Mouse (Mus musculus) urinary bladder, postnatal 36 days (tissue): Measurements from ENCODE around the gene Abhd15.

ENCODE experiments used
- DNase-seq, 2 experiments: peaks; one replicate each; pipeline ENCODE4 v3.0.0; 2022; ENCODE audit warnings: low spot score in 2 of 2, mixed read lengths in 1 of 2

Gene Abhd15

DNA sequence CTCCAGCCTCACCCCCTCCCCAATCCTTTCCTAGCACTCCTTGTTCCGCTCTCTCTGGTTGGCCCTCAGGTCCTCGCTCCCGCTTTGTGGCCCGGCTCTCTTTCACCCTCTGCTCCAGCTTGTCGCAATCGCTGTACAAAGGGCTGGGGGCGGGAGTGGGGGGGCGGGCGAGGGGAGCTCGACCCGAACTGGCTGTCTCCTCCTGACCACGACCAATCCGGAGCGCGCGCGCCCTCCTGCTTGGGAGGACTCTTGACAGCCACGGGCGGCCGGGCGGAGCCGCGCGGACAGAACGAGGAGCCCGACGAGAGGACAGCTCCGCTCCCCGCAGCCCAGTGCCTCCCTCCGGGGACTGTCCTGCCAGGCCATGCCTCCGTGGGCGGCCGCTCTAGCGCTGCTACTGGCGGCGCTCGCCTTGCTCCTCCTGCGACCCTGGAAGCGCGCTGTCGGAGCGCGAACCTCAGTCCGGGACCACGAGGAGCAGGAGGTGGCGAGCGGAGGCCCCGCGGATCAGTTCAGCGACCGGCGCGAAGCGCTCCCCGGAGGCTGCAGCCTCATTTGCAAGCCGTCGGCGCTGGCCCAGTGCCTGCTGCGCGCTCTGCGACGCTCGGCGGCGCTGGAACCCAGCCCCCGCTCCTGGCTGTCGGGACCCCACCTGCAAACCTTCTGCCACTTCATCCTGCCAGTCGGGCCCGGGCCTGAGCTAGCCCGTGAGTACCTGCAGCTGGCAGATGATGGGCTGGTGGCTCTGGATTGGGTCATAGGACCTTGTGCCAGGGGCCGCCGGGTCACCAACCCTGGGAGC lies at the start of gene Abhd15:
TSS of gene Abhd15 (plus strand) at position 290 of the 805 bp plus-strand sequence.
- DNase-seq, result peak; percentile 68 to 87

DNA sequence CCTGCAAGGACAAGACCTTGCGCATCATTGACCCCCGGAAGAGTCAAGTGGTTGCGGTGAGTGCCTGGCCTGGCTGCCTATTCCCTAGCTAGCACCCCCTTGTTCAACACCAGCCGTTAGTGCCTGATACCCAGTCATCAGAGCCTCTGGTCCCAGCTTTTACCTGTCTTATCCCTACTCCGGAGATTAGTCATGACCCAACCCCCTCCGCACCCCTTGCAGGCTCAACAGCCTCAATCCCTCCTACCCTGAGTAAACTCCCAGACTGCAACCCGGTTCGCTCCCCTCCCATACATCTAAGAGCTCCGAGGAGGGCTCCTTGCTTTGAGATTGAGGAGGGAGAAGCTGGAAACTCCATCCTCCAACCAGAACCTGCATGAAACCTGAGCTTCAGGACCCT lies 48.4 kb upstream of the Abhd15 start:
- DNase-seq, result no peak

DNA sequence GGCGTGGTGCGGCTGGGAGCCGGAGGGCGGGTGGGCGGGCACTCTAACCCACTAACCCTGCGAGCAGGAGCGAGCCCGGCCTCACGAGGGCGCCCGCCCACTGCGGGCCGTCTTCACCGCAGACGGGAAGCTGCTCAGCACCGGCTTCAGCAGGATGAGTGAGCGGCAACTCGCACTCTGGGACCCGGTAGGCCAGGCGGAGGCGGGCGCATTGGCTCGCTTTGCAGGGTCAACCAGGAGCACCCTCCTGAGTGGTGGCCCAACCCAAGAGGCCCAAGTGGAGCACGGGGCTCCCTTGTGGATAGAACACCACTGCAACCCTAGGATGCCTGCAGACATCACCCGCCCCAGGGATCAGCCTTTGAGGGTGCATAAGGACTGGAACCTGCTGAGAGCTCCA lies 47.8 kb upstream of the Abhd15 start:
- peak; percentile 66 to 78 for DNase-seq

DNA sequence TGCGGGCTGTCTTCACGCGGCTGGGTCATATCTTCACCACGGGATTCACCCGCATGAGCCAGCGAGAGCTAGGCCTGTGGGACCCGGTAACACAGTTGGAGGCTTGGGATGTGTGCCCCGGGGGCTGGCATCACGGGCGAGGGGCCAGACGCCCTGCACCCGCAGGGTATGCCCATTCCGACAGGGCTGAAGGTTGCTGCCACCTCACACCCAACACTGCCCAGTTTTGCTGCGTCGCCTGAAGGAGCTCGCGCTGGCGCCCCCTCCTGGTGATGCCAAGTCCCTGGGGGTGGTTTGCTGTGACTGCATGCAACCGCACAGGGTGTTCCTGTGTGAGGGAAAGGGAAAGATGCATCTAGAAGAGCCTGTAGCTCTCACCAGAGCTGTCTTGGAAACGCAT lies 47.1 kb upstream of the Abhd15 start:
- peak; percentile 67 to 79 for DNase-seq

DNA sequence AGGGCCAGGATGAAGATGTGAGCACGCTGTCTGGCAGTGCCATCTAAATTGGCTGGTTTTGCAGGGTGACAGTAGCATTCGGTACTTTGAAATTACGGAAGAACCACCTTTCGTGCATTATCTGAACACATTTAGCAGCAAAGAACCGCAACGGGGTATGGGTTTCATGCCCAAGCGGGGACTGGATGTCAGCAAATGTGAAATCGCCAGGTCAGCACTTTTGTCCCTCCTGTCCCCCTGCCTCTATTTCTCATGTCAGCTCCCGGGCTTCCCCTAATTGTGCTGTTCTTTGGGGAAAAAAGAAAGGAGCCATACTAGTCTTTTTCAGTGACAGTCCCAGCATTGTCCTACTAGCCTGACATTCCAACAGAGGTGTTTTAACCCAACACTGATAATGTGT lies 46.5 kb upstream of the Abhd15 start:
- DNase-seq, result no peak

DNA sequence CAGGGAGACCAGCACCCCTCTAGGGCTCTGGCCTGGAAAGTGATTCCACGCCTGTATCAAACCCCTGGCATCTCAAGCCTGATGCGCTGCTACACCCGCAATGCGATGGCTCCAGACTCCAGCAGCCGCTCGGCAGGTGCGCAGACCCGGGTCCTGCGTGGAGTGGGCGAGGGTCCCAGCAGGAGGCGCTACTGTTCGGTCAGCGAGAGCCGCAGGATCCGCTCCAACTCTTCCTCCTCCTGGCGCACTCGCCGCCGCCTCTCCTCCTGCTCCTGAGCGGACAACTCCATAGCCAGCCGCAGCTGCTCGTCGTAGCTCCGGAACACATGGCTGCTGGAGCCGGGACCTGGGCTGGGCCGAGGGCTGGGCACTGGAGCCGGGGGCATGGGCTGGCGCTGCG lies 43.5 kb upstream of the Abhd15 start:
- no peak for DNase-seq

DNA sequence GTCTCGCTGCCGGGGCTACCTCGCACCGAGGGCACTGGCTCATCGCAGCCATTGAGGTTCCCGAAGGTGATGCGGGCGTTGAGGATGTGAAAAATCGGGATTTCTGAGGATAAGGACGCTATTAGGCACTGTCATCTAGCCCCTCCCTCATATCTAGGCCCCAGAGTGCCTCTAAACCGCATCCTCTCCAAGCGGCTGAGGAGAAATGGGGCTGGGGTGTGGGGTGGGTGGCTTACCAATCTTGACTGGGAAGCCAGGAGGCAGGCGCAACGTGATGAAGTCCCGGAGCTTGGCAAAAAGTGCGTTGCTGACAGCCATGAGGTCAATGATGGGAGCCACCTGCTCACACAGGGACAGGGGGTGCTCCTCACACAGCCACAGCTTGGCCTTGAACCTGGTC lies 42.1 kb upstream of the Abhd15 start:
- DNase-seq, result no peak

DNA sequence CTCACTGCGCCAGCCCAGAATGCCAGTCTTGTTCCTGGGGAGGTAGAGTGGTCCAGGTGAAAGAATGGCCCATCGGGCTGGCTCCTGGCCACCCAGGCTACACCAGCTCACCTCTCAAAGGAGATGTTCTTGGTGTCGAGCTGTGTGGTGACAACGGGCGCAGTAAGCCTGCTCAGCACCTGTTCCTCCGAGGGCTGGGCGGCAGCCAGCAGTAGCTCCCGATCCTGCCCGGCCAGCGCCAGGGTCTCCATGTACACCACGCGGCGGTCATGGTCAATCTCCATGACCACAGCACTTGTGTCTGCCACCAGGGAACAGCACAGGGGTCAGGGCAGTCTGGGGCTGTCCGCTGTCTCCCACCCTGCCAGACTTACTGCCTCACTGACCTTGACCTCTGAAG lies 38.7 kb upstream of the Abhd15 start:
- no peak for DNase-seq

DNA sequence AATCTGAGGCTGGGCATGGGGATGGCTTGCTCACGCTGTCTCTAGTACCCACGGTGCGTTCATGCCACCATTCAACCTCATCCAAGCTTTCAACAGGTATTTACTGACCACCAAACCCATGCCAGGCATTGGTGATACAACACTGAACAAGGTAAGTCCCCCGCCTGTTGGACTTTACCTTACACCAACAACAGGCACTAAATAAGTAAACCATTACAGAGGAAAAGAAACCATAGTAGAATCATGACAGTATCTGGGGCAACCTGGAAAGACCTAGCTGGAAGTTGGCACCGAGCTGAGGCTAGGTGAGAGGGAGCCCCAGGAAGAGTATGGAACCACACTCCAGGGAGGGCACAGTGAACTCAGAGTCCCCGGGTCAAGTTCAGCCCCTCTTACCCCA lies 38.0 kb upstream of the Abhd15 start:
- DNase-seq, result no peak

DNA sequence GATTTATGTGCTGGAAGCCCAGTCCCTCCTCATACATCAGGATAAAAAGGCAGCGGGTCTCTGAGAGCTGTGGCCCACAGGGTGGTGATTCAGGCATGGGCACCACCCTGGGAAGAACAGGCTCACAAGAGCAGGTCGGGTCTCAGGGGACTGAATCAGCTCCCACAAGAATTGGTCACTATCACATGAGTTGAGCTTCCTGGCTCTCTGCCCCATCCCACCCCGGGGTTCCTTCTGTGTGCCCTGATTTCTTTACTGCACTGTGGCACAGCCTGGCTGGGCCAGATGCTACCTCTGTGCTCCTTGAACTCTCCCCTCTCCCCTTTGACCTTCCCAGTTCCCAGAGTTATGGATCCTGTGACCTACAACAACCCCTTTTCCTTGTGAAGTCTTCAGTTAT lies 31.9 kb upstream of the Abhd15 start:
- no peak for DNase-seq

DNA sequence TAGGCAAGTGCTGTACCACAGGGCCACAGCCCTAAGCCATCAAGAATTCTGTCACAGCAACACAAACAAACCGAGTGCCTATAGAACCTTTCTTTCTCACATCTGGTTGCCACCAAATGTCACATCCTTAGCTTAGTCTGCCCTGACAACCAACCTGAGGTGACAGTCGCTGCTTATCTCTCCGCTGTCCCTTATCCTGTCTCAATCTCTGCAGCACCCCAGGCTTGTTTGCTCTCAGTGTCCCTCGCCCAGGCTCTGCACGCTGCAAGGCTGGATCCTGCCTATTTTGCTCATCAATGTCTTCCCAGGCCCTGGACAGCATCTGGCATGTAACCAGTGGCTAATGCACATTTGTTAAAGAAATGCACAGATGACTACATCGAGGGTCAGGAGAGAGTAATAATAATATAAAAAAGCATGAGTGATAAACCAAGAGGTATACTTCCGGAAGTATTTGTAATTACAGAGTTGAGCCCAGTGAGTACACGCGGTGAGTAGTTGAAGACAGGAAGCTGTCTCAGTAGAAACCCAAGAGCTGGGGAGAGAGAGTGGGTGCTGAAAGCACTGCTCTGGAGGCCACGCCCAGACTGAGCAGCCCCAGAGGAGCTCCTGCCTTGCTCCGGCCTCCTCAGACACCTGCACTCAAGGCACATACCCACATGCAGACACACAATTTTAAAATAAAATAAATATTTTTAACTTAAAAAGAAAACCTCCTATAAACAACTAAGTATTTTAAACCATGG lies 31.2 kb upstream of the Abhd15 start:
- no peak for DNase-seq

DNA sequence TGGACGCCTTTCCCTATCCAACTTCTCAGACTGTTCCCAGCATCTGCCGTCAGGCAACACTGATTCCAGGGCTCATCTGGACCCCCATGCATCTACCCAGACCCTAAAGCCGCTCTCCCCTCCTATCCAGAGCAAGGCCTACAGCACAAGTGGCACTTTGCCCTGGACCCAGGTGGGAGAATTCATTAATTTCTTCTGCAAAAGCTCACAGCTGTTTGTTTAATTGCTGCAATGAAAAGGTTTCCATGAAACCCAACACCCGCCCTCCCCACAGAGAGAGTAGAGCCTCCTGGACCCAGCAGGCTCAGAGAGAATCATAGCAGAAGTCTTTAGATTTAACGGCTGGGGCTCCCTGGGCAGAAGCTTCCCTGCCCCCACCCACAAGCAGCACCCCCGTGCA lies 29.7 kb upstream of the Abhd15 start:
- DNase-seq, result no peak

DNA sequence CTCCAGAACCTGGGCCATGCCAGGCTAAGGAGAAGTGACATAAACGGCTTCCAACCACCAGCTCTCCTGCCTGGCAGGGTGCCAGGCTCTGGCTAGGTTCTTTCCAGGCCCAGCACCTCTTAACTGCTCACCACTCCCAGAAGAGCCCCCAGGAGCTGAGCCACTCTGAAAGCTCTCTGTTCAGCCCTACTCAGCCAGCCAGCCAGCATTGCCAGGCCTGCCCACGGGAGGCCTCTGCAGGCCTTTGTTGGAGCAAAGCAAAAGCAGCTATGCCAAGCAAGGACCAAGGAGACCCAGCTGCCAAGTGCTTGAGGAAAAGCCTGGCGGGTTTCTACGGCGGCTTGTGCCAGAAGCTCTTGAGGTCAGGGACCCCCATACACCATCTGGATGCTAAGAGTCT lies 28.1 kb upstream of the Abhd15 start:
- no peak for DNase-seq

DNA sequence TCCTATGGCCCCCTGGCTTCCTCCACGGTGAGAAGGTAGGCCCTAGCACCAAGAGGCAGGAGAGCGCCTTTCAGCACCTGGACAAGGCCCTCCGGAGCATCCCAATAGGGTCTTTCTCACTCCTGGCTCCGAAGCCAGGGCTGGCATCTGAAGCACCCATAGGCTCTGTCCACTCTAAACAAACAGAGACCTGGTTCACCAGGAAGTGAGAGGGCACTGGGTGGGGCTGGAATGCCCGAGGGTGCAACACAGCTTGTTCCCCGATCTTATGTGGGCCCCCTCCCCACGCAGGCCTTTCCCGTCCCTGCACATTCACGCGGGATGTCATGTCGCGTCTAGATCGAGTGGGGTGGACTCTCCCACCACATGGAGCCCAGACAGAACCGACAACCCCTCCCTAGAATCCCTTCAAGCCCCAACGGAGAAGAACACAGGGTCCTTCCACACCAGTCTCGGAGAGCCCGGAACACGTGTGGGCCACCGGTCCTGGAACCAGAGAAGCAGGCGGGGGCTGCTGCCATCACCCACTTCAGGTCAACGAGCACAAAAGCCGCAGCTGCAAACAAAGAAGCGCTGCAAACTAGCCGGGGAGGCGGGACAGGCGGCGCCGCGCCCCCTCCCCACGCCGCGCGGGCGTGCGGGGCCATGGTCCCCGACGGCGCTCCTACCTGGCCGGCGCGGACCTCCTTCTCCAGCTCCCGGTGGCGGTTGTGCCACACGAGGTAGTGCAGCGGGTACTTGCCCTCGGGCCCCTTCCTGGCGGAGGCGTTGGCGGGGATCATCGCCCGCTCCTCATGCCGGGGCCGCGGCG lies 25.9 kb upstream of the Abhd15 start:
- no peak for DNase-seq

DNA sequence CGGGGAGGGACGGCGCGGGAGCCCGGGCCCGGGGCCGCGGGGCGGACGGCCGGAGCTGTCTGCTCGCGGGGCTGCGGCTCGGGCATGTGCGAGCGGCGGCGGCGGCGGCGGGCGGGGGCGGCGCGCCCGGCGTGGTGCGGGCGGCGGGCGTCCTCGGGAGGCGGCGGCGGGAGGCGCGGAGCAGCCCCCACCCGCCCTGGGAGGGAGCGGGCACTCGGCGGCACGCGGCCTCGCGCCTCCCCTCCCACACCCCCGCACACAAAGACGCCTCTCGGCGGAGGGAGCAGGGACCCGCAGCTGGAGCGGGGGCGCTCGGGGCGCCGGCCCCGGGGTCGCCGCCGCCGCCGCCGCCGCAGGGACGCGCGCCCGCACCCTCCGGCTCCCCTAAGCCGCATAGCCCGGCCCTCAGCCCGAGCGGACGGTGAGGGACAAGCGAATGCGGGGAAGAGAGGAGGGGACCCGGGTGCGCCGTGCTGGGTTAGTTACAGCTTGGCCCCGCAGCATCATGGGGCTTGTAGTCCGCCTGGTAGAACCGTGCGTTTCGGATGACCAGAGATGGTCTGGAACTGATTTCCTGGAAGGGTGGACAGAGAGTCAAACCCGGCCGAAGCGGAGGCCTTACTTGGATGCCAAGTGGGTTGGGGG lies 25.2 kb upstream of the Abhd15 start, which contains the start of gene Ankrd13b:
TSS of gene Ankrd13b (minus strand) at position 88 of the 645 bp plus-strand sequence.
- peak; percentile 63 to 71 for DNase-seq

DNA sequence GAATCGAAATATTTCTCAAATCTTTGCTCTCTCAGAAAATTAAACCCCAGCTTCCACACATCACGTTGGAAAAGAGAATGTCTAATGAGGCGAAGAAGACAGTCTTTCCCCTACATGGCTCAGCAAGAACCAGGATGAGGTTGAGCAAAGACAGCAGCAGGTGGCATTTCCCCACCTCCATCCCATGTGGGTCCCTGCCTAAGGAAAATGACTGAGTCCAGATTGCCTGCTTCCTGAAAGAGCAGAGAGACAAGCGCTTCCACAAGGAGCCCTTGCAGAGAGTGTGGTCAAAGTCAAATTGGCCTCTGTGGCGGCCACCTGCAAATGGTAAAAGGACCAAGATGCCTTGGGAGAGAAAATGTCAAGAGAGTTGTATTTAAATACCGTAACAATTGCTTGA lies 24.5 kb upstream of the Abhd15 start:
- no peak for DNase-seq

DNA sequence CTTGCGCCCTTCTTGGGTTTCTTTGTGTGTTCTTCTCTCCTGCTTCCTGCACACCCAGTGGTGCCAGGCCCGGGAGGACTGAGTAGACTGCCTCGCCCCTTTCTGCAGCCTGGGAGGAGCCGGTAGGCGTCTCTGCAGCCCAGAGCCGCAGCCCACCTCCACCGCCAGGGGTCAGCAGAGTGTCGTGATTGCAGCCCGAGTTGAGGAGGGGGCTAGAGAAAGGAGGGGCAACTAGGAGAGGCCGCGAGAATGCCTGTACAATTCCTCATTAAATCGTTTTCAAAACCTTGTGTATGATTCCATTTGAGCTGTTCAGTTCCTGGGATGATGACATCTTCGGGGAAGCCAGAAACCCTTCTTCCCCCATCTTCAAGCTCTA lies 23.8 kb upstream of the Abhd15 start:
- DNase-seq, result peak; percentile 77 to 87

DNA sequence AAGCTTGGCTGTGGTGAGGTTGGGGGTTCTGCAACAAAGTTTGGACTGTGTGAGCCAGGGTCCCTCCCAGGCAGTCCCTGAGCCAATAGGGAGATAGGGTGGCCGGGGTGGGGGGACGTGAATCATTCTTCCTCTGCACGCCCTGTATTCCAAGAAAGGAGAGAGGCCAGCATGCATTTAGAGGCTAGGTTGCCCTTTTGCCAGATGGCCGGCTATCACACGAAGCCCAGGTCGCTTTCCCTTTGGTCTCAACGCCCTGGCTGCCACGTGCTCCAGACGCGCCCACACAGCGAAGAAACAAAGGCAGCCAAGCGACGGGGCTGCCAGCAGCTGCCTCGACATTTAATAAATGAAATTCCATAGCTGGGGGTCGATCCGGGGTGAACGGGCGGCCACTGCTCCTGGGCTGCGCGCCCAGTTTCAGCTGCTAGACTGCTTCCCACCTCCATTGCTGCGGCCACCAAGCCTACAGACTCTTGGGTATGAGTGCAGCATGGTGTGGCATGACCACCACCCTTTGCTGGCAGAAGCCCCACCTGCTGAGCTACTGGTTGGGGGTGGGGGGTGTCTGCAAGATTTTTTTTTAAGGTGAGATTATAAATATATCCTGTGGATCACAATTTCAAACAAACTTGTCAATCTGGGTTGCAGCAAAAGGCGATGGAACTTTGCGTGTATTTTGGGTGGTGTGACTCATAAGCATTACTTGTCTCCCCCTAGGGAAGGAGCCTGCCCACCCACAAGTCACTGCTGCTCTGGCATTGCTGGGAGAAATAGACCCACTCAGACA lies 23.2 kb upstream of the Abhd15 start:
- peak; percentile 61 to 63 for DNase-seq

DNA sequence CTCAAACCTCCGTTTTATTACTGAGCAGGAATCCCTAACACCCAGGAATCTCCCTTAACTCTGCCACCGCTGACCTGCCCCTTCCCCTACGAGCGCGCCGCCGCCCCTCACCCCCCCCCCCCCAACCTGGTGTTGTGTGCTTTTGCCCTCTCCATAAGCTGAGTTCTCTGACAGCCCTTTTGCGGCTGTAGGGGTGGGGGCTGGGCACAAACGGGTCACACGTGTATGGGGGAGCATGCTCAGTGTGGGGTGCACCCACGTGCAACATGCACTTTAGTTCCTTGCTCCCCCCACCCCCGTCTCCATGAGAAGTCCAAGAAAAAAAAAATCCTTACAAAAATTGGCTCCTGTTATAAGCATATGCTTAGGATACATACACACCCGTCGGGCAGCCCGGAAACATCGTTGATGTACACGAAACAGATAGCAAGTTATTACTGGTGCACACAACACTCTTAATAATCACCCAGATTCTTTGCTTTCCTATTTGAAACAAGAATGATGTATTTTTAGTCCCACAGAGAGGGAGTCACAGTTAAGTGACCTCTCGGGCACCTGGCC lies 22.5 kb upstream of the Abhd15 start:
- DNase-seq, result no peak

DNA sequence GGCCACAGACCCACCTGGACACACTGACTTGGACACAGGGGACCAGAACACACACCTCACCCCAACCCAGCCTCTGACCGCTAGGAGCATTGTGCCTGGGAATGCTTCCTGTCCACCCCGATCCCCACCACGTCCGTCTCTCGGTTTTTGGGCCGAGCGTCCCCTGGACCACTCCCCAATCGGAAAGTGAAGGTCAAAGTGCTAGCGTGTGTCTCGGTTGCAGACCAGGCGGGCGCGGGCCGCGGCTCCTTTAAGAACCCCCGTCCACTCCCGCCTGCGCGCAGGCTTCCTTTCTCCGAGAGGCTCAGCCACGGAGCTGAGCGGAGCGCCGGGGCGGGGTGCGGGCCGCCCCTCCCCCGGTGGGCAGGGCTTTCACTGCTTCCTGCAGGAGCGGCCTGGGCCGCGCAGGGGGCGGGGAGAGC lies 22.0 kb upstream of the Abhd15 start:
- DNase-seq, result peak; percentile 93 to 94
